Mouse (Mus musculus) cerebellum, adult 9-10 months (tissue): Measurements from ENCODE around the gene Trim8.

Source experiments
- DNase-seq: peaks from one replicate; pipeline ENCODE4 v3.0.0; 2022

The Trim8 gene

DNA sequence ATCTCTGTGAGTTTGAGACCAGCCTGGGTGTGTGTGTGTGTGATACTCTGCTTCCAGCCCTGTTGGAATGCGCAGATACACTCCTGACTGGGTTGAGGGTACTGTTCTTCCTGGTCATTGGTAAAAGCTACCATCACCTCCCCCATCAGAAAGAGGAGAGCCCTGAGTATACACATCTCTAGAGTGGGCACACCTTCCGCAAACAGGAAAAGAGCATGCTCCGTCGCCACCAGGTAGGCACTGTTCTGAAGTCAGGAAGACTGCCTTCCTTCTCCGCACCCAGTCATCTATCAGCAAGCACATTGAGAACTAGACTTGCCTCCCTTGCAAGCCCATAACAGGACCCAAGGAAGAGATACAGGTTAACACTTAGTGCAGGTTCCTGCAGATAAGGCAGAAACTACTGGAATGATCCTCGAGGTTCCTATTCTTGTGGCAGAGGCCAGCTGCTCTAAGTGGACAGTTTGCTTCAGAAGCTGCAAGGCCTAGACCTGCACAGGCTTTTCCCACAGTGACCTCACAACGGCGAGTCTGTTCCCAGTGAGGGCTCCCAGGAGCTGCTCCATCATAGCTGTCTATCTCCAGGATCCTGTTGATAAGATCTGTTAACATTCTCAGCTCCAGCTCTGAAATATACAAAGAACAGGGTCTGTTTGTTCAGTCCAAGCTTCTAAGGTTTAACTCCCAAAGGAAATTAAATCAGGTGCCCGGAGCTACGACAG lies 20.7 kb upstream of the Trim8 start:
- DNase-seq, result no peak

DNA sequence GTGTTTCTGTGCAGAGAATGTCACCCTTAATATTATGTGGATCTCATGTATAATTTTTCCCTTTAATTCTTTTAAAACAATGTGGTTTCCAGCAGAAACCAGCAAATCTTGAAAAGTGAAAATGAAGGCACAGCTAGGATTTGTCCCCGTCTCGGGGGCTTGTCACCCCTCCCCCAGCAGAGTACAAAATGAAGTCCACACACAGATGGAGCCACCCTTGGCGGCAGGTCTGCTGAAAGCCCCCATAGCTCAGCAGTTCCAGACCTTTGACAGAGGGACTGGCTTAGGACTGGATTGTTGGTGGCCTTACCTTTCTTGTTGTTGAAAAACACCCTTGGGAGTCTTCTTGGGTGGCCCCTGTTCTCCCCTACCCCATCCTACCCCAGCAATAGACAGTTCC lies 20.1 kb upstream of the Trim8 start:
- no peak for DNase-seq

DNA sequence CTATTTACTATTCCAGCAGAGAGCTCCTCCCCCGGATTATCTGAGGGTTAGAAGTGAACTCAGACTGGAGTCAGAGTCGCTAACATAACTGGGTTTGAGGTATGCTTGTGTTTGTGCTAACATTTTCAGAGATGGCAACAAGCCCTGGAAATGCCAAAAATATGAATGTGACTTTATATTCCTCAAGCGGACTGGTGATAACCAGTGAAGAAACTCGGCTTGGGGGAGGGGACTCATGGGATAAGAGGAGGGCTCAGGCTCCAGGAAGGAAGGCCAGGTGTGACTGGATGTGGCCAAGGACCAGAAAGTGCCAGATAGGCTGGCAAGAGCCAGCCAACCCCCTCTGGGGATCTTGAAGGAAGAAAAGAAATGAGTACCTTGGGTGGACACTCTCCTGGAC lies 19.7 kb upstream of the Trim8 start:
- no peak for DNase-seq

DNA sequence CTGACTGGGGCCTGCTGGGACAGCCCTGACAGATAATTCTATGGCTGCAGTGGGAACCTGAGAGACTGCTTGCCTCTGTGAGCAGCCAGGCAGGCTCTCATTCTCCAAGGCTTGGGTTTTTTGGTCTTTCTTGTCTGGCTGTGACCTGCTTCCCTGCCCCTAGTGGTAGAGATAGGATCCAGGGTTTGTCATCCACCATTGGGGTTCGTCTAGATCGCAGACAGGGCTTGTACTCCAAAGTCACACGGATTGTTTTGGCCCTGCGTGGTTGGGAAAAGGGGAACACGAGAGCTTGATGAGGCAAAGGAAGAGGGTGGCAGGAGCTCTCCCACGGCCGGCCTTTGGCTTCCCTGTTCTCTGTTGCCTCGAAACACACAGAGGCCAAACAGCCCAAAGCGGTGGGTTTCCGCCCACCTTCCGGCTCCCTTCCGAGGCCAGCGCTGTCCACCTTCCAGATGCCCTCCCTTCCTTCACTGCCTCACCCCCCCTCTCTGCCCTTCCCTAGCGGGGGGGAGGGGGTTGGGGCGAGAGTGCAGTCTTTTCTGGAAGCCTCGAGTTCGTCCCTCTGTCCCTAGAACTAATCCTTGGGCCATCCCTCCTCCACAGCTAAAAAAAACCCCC lies 18.5 kb upstream of the Trim8 start:
- DNase-seq, result peak; percentile 36

DNA sequence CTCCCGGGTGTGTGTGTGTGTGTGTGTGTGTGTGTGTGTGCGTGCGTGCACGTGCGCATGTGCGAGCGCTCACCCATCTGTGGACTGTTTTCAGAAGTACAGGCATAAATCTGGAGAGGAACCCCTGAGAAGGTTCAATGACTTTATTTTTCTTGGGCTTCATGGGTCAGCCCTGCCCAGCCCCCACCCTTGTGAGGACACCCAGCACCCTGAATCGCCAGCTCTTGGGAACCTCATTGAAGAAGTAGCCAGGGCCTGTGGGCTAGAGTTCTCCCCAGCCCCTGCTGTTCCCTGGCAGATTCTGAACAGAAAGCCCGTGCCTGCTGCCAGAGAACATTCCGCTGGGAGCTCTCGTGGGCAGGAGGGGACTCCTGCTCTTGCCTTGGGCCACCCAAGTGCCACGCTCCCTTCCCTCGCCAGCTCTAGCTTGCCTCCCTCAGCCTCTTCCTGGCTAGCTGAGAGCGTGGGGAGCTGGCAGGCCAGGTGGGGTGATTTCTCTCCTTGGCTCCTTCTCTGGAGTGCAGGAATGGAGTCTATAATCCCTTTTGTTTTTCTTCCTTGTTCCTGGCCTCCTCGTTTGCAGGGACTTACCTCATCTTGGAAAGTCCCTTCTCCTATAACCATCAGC lies 17.7 kb upstream of the Trim8 start:
- DNase-seq, result peak; percentile 44

DNA sequence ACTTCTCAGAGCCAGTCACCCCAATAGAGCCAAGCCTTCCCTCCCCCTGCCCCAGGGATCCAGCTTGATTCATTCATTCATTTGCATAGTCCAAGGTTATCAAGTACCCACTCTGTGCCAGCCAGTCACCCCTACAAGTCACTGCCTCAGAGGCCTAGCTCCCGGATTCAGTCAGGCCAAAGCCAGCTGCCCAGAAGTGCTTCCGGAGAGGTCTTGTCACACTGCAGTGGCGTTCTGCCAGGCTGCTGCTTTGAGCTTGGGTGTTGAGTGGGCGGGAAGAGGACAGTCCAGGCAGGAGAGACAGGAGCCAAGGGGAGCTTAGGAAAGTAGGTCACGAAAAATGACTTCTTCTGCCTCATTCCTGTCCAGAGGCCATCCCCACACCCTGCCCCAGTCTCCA lies 17.0 kb upstream of the Trim8 start:
- DNase-seq, result peak; percentile 59

DNA sequence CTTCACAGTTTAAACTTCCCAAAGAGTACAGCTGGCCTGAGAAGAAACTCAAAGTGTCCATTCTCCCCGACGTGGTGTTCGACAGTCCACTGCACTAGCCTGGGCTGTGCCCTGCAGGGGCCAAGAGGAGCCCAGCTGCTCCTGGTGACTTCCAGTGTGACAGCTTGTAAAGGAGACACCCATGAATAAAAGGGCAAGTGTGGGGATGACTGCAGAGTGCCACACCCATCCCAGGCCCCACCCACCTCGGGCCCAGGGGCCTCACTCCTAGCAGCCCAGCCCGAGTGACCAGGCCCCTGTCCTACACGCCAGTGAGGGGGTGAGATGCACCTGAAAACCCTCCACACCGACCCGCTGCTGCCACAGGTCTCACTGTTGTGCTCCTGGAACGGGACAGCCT lies 15.7 kb upstream of the Trim8 start:
- no peak for DNase-seq

DNA sequence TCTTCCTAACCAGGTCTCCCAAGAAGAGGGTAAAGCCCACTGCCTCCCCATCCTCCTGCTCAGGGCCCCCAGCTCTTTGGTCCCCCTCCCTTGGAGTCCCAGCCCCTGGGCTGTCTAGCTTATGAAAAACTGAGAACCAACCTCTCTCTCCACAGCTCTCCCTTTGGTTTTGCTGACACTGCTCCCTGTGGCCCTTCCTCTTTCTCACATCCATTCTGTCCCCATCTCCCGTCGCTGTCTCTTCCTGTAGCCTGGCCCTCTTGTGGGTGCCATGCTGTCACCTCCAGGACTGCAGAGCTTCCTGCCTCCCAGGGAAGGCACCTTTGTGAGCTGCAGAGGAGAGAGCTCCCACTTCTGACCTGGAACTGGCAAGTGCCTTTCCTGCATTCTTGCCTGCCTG lies 14.8 kb upstream of the Trim8 start:
- DNase-seq, result no peak

DNA sequence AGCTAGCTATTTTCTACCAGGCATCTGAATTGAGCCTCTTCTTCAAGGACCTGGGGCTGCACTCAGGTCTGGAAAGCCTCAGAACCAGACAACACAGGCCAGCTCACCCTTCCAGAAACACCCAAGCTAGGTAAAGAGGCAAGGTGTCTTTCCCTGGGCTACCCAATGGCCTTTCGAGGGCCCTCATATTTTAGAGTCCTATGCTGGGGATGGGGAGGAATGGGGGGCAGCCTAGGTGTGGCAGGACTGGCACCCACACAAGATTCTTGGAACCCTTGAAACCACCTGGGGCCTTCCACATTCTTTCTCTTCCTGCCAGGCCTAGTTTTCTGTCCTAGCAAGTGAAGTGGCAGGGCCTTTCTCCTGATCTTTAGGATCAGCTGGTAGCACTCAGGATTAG lies 12.1 kb upstream of the Trim8 start:
- DNase-seq, result no peak

DNA sequence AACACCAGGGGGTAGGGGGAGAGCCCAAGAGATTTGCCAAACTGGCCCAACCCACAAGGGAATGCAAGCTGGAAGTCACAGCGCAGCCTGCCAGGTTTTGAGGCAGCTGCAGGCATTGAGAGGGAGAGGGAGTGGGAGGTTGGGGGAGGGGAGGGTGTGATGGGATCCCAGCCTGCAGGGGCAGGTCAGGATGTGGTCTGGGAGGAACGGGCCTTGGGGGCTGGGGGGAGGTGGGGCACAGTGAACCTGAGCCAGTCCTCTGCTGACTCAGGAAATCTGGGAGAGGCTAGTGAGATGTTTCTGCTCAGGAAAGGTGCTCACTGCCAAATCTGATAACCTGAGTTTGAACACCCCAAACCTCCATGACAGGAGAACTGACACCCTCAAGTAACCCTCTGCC lies 10.9 kb upstream of the Trim8 start:
- no peak for DNase-seq

DNA sequence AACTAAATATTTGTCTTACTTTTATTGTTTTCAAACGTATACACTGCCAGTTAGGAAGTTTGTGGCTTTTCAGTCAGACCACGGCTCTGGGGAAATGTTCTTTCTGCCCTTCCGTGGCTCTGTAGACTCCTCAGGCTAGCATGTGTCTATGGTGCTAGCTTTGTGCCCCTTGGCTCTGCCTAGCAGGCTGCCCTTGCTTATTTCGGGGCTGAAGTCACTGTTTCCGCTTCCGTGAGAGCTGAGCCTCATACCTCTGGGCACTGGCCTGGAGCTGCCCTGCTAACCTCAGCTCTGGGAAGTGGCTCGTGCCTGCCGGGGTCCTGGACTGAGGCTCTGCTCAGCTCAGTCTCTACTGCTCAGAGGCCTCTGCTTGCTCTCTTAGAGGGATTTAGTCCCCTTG lies 6.4 kb upstream of the Trim8 start:
- no peak for DNase-seq

DNA sequence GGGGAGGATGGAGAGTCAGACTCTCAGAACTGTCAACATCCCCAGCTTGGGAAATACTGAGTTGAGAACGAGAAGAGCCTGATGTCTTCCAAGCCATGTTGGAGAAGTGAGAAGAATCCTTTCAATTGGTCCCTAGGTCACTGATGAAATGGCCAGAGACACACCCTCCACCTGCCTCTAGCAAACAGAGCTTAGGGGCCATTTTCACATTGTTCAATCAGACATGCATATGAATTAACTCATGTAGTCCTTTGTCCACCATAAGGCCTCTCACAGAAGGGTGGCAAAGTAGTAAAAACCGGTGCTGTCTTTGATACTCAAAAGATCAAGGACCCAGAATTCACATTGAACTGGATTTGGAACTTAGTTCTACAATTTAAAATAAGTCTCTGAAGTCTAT lies 4.3 kb upstream of the Trim8 start:
- DNase-seq, result no peak

DNA sequence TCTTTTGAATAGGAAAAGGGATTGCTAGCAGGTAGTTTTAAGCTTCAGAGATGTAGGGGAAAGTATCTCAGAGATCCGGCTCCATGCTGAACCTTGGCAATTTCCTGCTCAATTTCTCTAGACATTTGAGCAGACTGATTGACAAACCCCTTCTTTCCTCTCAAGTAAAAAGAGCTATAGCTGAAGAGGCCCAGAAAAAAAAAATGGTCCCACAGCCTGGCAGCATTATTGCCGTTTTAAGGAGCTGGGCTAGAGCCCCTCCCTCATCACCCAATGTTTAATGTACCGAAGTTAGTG lies 2.0 kb upstream of the Trim8 start:
- DNase-seq, result no peak

DNA sequence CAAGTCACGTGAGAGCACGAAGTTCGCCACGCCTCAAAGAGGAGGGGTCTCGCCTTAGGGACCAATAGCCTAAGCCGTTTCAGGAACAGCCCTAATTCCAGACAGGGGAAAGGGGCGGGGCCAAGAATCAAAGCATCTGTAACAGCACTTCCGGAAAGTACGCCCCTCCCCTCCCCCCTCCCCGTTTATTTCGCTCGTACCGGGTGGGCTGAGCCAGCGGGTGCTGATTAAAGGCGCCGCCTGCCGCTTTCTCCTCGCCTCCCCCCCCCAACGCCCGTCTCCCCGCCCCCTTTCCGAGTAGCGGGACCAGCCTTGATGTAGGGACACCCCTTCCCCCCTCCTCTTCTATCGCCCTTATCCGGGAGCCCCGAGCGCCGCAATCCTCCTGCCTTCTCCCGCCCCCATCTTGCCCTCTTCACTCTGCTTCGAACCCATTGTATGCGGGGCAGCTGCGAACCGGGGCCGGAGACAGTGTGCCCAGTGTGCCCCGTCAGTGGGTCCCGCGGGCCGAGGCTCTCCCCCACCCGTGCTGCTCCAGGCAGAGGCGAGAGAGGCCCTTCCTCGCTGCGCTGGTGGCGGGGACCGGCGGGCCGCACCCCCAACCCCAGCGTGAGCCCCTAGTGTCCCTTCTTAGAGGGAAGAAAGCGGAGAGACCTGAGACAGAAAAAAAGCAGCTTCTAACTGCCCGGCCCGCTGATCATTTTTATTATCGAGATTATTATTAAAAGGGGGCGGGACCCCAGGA lies 1.5 kb upstream of the Trim8 start:
- peak; percentile 99 for DNase-seq

DNA sequence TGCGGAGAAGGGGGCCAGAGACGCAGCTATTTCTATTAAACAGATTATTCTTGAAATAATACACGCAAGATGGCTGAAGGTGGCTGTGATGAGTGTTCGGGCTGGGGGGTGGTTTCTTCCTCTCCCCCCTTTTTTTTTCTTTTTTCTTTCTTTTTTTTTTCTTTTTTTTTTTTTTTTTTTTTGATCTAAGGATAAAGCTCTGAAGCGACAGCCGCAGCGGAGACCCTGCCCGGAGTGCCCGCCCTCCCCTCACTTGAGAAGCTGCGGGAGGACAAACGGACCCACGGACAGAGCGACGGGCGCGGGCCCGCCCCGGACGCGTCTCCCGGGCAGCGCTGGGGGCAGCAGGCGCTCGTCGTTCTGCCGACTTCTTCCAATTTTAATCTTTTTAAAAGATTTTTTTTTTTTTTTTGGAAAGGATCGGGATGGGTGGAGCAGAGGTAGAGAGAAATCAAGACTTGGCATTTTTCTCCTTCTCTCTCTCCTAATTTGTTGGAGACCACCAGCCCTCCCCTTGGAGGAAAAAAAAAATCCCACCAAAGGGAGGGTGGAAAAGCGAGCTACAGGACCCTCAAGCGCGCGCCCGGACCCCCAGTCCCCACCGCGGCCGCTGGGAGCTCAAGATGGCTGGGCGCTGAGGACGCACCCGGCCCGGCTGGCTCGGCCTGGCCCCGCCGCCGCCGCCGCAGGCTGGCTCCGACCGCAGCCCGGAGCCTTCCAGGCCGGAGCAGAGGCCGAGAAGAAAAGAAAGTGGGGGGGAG lies 741 bp upstream of the Trim8 start:
- peak; percentile 77 for DNase-seq

DNA sequence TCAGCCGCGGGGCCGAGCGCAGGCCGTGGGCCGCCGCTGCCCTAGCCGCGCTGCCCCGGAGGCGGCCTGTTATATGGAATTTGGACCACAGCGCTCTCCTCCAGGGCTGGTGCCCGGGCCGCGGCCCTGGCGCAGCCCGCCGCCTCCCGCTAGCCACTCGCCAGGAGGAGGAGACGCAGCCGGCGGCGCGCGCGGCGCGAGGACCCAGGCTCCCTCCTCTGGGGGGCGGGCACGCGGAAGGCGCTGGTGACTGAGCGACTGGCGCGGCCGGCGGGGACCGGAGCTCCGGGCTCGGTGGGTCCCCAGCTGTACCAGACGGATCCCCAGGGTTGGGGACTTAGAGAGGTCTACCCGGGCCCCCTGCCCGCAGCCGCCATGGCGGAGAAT lies 560 bp downstream of the Trim8 start:
- DNase-seq, result peak; percentile 77

DNA sequence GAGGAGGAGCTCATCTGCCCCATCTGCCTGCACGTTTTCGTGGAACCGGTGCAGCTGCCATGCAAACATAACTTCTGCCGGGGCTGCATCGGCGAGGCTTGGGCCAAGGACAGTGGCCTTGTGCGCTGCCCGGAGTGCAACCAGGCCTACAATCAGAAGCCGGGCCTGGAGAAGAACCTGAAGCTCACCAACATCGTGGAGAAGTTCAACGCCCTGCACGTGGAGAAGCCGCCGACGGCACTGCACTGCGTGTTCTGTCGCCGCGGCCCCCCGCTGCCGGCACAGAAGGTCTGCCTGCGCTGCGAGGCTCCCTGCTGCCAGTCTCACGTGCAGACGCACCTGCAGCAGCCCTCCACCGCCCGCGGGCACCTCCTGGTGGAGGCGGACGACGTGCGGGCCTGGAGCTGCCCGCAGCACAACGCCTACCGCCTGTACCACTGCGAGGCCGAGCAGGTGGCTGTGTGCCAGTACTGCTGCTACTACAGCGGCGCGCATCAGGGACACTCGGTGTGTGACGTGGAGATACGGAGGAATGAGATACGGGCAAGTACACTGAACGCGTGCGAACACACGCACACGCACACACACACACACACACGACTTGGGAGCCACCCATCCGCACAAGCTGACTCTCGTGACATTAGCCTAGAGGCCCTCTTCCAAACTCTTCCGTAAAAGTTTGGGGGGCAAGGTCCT lies 1.1 kb downstream of the Trim8 start:
- peak; percentile 87 for DNase-seq

DNA sequence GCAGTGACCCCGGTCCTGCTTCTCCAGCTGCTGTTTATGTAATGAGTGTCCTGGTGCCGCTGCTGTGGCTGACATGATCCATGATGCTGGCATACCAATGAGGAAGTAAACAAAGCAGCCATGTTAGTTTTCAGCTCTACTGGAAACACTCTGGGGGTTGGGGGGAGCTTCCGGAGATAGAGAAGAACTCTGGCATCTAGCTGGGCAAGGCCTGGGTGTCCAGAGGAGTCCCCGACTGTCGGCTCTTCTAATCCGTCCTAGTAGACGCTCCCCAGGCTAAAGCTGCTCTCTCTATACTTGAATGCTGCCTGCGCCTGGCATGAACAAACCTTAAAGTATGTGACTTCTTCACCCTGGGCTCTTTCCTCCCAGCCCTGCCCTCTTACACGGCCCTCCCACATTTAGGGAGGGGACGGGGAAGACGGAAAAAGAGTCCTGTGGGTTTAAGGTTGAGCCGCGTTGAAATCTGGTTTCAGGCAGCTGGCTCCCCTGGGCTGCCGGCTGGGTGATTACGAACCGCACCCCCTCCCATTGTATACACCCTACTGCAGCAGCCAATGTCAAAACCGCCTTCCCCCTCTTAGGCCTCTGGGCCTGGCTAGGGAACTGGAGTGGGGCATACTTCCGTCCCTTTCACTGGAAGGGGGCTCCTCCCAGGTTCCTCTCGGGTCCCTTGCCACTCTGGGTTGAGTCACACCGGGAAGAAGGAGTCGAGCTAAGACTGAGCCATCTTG lies 2.0 kb downstream of the Trim8 start:
- DNase-seq, result peak; percentile 68

DNA sequence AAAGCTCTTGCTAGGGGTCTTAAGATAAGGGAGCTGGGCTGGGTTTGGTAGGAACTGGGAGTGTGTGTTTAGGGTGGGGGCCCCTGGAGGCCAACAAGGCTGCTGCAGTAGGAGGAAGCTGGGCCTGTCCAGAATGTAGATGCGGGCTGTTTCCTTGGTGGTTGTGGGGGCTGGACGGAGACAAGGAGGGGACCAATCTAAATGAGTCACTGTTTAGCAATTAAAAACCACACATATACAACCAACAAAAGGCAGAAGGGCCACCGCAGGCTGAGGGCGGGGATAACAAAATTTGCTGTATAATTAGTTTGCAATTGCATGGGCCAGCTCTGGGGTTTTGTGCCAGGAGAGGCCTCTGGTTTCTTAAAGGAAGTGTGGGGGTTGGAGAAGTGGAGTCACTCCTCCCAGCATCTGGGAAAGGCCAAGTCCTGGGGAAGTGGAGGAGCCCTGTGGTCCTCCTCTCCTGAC lies 2.6 kb downstream of the Trim8 start:
- DNase-seq, result no peak

DNA sequence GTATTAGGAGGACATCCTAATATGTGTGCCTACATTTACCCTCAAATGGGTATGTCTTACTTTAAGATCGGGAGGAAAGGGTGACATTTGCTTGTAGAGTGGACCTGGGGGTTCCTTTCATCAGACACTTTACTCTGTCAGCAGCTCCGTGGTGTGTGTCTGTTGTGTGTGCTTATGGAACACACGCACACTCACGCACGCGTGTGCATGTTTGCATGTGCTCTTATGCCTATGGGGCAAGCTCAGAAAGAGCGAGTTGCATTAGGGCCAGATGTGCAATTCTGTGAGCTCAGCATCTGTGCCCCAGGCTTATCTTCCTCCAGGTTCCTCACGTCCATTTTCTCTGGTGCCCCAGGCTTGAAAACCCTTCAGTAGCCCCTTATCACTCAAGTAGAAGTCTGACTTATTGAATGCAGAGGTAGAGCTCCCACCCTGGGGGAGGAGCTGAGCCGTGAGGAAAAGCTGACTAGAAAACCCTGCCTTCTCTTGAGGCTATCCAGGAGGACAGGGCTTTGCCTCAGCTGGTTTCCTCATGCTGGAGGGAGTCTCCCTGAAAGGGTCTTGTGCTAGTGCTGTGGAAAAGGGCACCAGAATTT lies 3.4 kb downstream of the Trim8 start:
- DNase-seq, result no peak

DNA sequence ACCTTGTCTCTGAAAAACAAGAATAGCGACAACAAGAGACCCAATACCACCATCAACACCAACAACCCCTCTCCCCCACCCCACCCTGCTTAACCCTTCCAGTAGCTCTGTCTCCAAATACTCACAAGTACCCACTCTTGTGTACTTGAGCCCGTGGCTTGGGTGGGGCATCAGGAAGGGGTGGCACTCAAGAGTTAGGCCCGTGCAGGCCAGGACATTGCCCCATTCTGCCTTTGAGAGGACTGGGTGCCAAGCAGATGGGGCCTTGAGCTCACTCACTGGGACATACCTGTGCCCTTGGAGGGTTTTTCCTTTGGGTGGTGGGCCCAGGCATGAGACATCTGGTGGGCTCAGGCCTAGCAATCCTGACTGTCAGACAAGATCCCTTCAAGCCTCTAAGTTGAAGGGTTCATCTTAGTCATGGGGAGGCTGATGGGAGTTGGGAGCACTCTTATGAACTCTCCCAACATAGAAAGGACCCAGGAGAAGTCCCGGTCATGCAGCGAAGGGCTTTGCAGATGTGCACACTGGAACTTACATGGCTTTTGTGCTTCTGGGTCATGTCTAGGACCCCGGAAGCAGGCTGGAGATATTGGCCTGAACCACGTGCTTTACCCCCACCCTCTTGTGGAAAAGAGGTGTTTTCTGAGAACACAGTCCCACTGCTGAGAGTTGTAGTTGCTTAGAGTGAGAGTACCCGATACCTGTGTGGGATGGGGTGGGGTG lies 4.3 kb downstream of the Trim8 start:
- no peak for DNase-seq
